Mouse (Mus musculus): ENCODE results near the gene Acer3. TPM values are rescaled to one million over a fixed set of nuclear protein-coding genes. Genes with fewer than 3 reads are reported as not detected.

Acer3 gene
- total and polyA plus RNA-seq, 2 experiments from 2014 or later: 12.1 to 14.1 TPM

DNA sequence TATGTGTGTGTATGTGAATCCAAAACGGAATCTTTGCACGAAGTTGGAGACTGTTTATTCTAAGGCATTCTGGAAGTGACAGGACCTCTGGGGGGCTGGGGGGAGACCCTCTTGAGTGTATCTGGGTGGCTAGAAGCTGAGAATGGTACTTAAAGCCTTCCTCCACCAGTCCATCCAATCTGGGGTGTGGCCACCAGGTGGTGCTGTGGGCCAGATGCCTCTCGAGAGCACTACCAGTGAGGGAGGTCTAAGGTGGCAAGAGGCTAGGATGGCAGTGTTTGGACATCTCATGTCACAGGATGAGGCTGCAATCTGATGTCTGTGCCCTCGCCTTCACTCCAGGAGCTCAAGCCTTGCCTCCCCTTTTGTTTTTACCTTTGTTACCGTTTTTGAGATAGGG is 28.1 kb upstream of the Acer3 start:
- 21% methylated on average over 5 of the region's 5 CpGs for WGBS
- peak; percentile 90 for TF ChIP-seq CTCF (IDR thresholded peaks at IDR 0.05; ENCODE audit: low read depth)
- DNase-seq (peak; percentile 70), ATAC-seq (peak; percentile 59)
- Histone ChIP-seq H3K36me3 (ENCODE audit: insufficient read depth) (peaks cover 34% of the 10 kb centered on the region), H3K4me3 (ENCODE audit: low read depth, low read length) (no peak overlapping the region), H3K9me3 (ENCODE audit: low read length) (no peaks in the 10 kb centered on the region), H3K27me3 (ENCODE audit: insufficient read depth, low read length) (no peaks in the 10 kb centered on the region), H3K4me1 (ENCODE audit: insufficient read depth) (peaks cover under 1% of the 10 kb centered on the region; the same call in 1 of the 2 replicates), H3K27ac (ENCODE audit: low read depth, low read length) (no peak overlapping the region), H3K4me2 (ENCODE audit: low read depth) (no peak overlapping the region), H3K9ac (no peak overlapping the region)

- Histone ChIP-seq H3K36me3 (ENCODE audit: insufficient read depth) (peaks cover 33% of the 10 kb centered on the region), H3K4me3 (ENCODE audit: low read depth, low read length) (no peak overlapping the region), H3K27me3 (ENCODE audit: insufficient read depth, low read length) (no peaks in the 10 kb centered on the region), H3K4me1 (ENCODE audit: insufficient read depth) (no peaks in the 10 kb centered on the region), H3K9me3 (ENCODE audit: low read length) (no peaks in the 10 kb centered on the region), H3K4me2 (ENCODE audit: low read depth) (no peak overlapping the region), H3K9ac (no peak overlapping the region), H3K27ac (ENCODE audit: low read depth, low read length) (no peak overlapping the region)
- ATAC-seq (peak; percentile 38; the same call in 1 of the 2 replicates), DNase-seq (peak; percentile 74)
- WGBS: 60% methylated on average over 7 of the region's 7 CpGs
- TF ChIP-seq CTCF (IDR thresholded peaks at IDR 0.05; ENCODE audit: low read depth): peak; percentile 84
These were observed 27.0 kb upstream of the Acer3 start for GRCm38 (mm10) chr7:98348043-98348442.

DNA sequence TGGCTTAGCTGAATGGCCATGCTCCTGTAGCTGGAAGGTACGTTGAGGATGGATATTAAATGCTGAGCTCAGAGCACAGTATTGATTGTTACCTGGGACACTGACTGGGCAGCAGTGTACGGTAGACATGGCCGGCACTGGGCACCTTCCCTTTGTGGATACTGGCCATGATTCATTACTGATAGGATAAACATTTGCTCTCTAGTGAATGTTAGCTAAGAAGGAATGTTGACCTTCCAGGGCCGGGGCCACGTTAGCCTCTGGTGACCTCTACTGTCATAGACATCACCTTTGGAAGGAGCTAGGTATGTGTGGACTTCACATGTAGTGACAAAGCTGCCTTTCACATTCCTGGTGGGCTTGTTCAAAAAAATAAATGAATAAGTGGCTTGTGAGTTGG is 26.5 kb upstream of the Acer3 start:
- DNase-seq: no peak
- Histone ChIP-seq H3K27ac (ENCODE audit: low read depth, low read length) (no peak overlapping the region), H3K36me3 (ENCODE audit: insufficient read depth) (peaks cover 28% of the 10 kb centered on the region), H3K9me3 (ENCODE audit: low read length) (no peaks in the 10 kb centered on the region), H3K4me3 (ENCODE audit: low read depth, low read length) (no peak overlapping the region), H3K27me3 (ENCODE audit: insufficient read depth, low read length) (no peaks in the 10 kb centered on the region), H3K4me2 (ENCODE audit: low read depth) (no peak overlapping the region), H3K9ac (no peak overlapping the region), H3K4me1 (ENCODE audit: insufficient read depth) (no peaks in the 10 kb centered on the region)
- TF ChIP-seq CTCF (IDR thresholded peaks at IDR 0.05; ENCODE audit: low read depth): no peak
- no peak for ATAC-seq
- WGBS: 93% methylated on average over 5 of the region's 5 CpGs

- DNase-seq (no peak), ATAC-seq (no peak)
- no peak for TF ChIP-seq CTCF (IDR thresholded peaks at IDR 0.05; ENCODE audit: low read depth)
- no peak overlapping the region for H3K27ac ChIP-seq (ENCODE audit: low read depth, low read length)
- H3K4me2 ChIP-seq (ENCODE audit: low read depth): no peak overlapping the region
- 0 out of 2 replicates have a peak, but pooled peaks cover 3% of the 10 kb centered on the region for H3K4me1 ChIP-seq (ENCODE audit: insufficient read depth)
- peaks cover 8% of the 10 kb centered on the region; the same call in 1 of the 2 replicates for H3K36me3 ChIP-seq (ENCODE audit: insufficient read depth)
- H3K27me3 ChIP-seq (ENCODE audit: insufficient read depth, low read length): no peaks in the 10 kb centered on the region
- no peak overlapping the region for H3K9ac ChIP-seq
- WGBS: 58% methylated on average over 6 of the region's 6 CpGs
- H3K9me3 ChIP-seq (ENCODE audit: low read length): no peaks in the 10 kb centered on the region
- H3K4me3 ChIP-seq (ENCODE audit: low read depth, low read length): no peak overlapping the region
These were observed 24.0 kb upstream of the Acer3 start for GRCm38 (mm10) chr7:98345036-98345435.

- Histone ChIP-seq H3K4me2 (ENCODE audit: low read depth) (no peak overlapping the region), H3K27me3 (ENCODE audit: insufficient read depth, low read length) (no peaks in the 10 kb centered on the region), H3K9me3 (ENCODE audit: low read length) (no peaks in the 10 kb centered on the region), H3K36me3 (ENCODE audit: insufficient read depth) (0 out of 2 replicates have a peak, but pooled peaks cover 2% of the 10 kb centered on the region), H3K4me3 (ENCODE audit: low read depth, low read length) (no peak overlapping the region), H3K9ac (no peak overlapping the region), H3K4me1 (ENCODE audit: insufficient read depth) (0 out of 2 replicates have a peak, but pooled peaks cover 3% of the 10 kb centered on the region), H3K27ac (ENCODE audit: low read depth, low read length) (no peak overlapping the region)
- DNase-seq (no peak), ATAC-seq (0 out of 2 replicates have a peak, but pooled peaks have one; percentile 30)
- 22% methylated on average over 3 of the region's 3 CpGs for WGBS
- peak; percentile 46 for TF ChIP-seq CTCF (IDR thresholded peaks at IDR 0.05; ENCODE audit: low read depth)
These were observed 23.4 kb upstream of the Acer3 start for GRCm38 (mm10) chr7:98344361-98344760.

DNA sequence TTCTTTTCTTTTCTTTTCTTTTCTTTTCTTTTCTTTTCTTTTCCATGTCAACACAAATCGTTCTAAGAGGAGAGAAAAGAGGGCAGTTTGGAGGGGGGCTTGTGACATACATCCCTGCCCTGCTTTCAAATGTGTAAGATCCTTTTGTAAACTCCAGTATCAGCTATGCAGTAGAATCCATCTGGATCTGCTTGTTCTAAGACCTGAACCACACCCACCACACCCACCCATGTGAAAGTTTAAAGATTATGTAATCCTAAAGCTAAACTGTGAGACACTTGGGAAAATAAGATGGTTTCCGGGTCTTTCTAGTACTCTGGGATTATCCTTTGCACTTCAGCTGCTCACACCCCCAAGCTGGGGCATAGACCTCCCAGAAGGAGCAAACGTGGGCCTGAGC is 21.2 kb upstream of the Acer3 start:
- no peaks in the 10 kb centered on the region for H3K27me3 ChIP-seq (ENCODE audit: insufficient read depth, low read length)
- ATAC-seq: no peak
- no peaks in the 10 kb centered on the region for H3K9me3 ChIP-seq (ENCODE audit: low read length)
- H3K9ac ChIP-seq: no peak overlapping the region
- no peak for DNase-seq
- 49% methylated on average over 3 of the region's 3 CpGs for WGBS
- H3K4me1 ChIP-seq (ENCODE audit: insufficient read depth): 0 out of 2 replicates have a peak, but pooled peaks cover 3% of the 10 kb centered on the region
- no peak overlapping the region for H3K27ac ChIP-seq (ENCODE audit: low read depth, low read length)
- TF ChIP-seq CTCF (IDR thresholded peaks at IDR 0.05; ENCODE audit: low read depth): no peak
- H3K36me3 ChIP-seq (ENCODE audit: insufficient read depth): no peaks in the 10 kb centered on the region
- H3K4me2 ChIP-seq (ENCODE audit: low read depth): no peak overlapping the region
- no peak overlapping the region for H3K4me3 ChIP-seq (ENCODE audit: low read depth, low read length)

- Histone ChIP-seq H3K9me3 (ENCODE audit: low read length) (no peaks in the 10 kb centered on the region), H3K4me2 (ENCODE audit: low read depth) (peak overlapping the region; percentile 61), H3K36me3 (ENCODE audit: insufficient read depth) (no peaks in the 10 kb centered on the region), H3K27me3 (ENCODE audit: insufficient read depth, low read length) (no peaks in the 10 kb centered on the region), H3K4me1 (ENCODE audit: insufficient read depth) (0 out of 2 replicates have a peak, but pooled peaks cover 3% of the 10 kb centered on the region), H3K4me3 (ENCODE audit: low read depth, low read length) (peak overlapping the region; percentile 35), H3K9ac (peak overlapping the region; percentile 41), H3K27ac (ENCODE audit: low read depth, low read length) (no peak overlapping the region)
- 4% methylated on average over 13 of the region's 13 CpGs for WGBS
- peak; percentile 89 for TF ChIP-seq CTCF (IDR thresholded peaks at IDR 0.05; ENCODE audit: low read depth)
- peak; percentile 89 for DNase-seq
- peak; percentile 78 for ATAC-seq
These were observed 20.5 kb upstream of the Acer3 start for GRCm38 (mm10) chr7:98341475-98341874.

Data from forebrain, postnatal 0 days (tissue).